Mouse (Mus musculus): ENCODE results near the gene Nhsl2. TPM values are rescaled to one million over a fixed set of nuclear protein-coding genes. Genes with fewer than 3 reads are reported as not detected.

Gene Nhsl2
- total RNA-seq, 2 experiments from 2014 or later = 28.7 to 43.0 TPM

DNA sequence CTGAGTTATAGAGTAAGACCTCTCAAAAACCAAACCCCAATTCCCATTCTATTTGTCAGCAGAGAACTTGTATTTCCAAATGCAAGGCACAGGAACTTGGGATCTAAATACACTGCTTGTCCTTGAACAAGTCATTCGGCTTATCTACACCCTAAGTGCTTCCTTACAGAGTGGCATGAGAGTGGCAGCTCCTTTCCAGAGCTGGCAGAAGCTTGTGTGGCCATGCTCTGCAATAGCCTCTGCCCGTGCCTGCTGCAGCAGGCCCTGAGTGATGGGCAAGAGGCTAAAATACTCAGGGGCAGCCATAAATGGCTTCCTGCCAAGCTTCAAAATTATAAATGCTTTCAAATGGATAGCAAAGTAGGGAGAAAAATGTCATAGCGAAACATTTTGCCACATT is 123.8 kb downstream of the Nhsl2 start:
- no peak for DNase-seq (ENCODE audit: low spot score in 2 of 2)
- intact Hi-C loops (cut with DNase I) = no loop called here

GRCm38 (mm10) chrX:101976931-101977330 is 127.7 kb downstream of the Nhsl2 start:
- DNase-seq (ENCODE audit: low spot score in 2 of 2) = no peak
- intact Hi-C loops (cut with DNase I) = no loop called here

GRCm38 (mm10) chrX:101978861-101979260 is 129.7 kb downstream of the Nhsl2 start:
- DNase-seq (ENCODE audit: low spot score in 2 of 2) = no peak
- intact Hi-C loops (cut with DNase I) = no loop called here

- DNase-seq (ENCODE audit: low spot score in 2 of 2) = no peak
- intact Hi-C loops (cut with DNase I) = no loop called here
Measured at GRCm38 (mm10) chrX:101979267-101979666, 130.1 kb downstream of the Nhsl2 start.

- intact Hi-C loops (cut with DNase I) = loop anchor here (5.0 kb wide), 2 partner anchors 52 to 87 kb away; no protein-coding TSS in a partner anchor
Measured at GRCm38 (mm10) chrX:101980586-101980985, 131.4 kb downstream of the Nhsl2 start.

GRCm38 (mm10) chrX:101981450-101981849 is 132.3 kb downstream of the Nhsl2 start:
- DNase-seq (ENCODE audit: low spot score in 2 of 2) = no peak
- intact Hi-C loops (cut with DNase I) = loop anchor here (5.0 kb wide), 2 partner anchors 51 to 86 kb away; no protein-coding TSS in a partner anchor

More at GRCm38 (mm10) chrX:101980586-101980985, 131.4 kb downstream of the Nhsl2 start:
- no peak for DNase-seq (ENCODE audit: low spot score in 2 of 2)

GRCm38 (mm10) chrX:101983638-101984037 is 134.5 kb downstream of the Nhsl2 start:
- no peak for DNase-seq (ENCODE audit: low spot score in 2 of 2)
- intact Hi-C loops (cut with DNase I) = loop anchor here (5.0 kb wide), 2 partner anchors 49 to 84 kb away; no protein-coding TSS in a partner anchor

- intact Hi-C loops (cut with DNase I) = no loop called here
- DNase-seq (ENCODE audit: low spot score in 2 of 2) = no peak
Measured at GRCm38 (mm10) chrX:101986657-101987367, 137.6 kb downstream of the Nhsl2 start.

DNA sequence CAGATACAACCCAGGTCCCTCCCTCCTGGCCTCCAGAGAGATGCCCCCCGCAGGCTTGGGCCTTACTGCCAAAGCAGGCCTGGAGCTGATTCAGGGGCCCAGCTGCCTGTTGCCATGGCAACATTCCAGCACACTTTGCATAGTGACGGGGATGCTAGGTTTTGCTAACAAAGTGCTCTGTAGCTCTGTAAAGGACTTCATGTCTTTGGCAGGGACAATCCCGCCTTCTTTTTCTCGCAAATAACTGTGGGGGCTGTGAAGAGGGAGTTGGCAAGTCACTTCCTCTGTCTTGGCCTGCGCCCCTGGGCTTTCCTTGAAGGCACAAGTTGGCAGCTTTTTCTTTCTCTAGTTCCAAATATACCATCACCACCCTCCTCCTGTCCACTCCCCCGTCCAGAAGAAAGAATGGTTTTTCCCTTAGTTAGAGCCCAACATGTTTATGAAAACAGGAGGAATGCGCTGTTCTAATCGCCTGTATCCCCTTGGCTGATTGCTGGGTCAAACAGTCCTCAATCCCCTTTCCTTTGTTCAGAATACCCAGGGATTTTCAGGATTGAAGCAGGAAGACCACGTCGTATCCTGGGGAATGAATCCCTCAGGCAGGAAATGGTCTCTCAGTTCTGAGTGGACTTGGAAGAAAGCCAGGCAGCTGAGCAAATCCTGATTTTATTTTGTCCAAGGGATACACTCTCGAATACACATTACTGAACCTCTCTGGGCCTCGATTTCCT is 144.8 kb downstream of the Nhsl2 start:
- intact Hi-C loops (cut with DNase I) = no loop called here
- peak; percentile 68 to 72 for DNase-seq (ENCODE audit: low spot score in 2 of 2)

- intact Hi-C loops (cut with DNase I) = no loop called here
- DNase-seq (ENCODE audit: low spot score in 2 of 2) = no peak
Measured at GRCm38 (mm10) chrX:101996726-101997125, 147.5 kb downstream of the Nhsl2 start.

- intact Hi-C loops (cut with DNase I) = loop anchor here (5.0 kb wide), 1 partner anchor 64 kb away; no protein-coding TSS in a partner anchor
- DNase-seq (ENCODE audit: low spot score in 2 of 2) = peak; percentile 64 to 71
Measured at GRCm38 (mm10) chrX:102003632-102004315, 154.6 kb downstream of the Nhsl2 start.

- peak in 1 of 2 experiments; percentile 27 for DNase-seq (ENCODE audit: low spot score in 2 of 2)
- intact Hi-C loops (cut with DNase I) = loop anchor here (5.0 kb wide), 1 partner anchor 63 kb away; no protein-coding TSS in a partner anchor
Measured at GRCm38 (mm10) chrX:102004370-102004769, 155.2 kb downstream of the Nhsl2 start.

DNA sequence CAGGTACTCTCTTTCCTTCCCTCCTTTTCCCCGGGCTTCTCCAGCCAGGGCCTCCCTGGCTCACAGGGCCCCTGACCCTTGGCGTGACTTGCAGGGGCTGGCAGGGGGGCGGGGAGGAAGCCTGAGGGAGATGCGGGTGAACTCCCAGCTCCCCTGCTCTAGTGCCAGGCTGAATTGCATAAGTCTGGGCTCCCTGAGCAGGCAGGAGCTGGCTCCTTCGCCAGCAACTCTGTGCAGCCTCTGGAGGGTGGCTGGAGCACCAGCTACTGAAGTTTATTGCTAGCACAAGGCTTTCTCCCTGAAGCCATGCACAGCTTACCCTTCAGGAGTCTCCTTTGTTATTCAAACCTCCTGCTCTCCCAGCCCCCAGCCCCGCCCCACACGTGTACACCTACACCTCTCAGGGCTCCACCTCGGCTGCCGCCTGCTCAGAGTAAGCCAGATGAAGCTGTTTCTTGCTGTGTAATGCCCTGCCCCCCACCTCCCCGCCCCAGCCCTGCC is 156.0 kb downstream of the Nhsl2 start:
- intact Hi-C loops (cut with DNase I) = no loop called here
- DNase-seq (ENCODE audit: low spot score in 2 of 2) = peak; percentile 24 to 41

GRCm38 (mm10) chrX:102007935-102008334 is 158.8 kb downstream of the Nhsl2 start:
- intact Hi-C loops (cut with DNase I) = no loop called here
- no peak for DNase-seq (ENCODE audit: low spot score in 2 of 2)

GRCm38 (mm10) chrX:102017213-102017923 is 168.2 kb downstream of the Nhsl2 start:
- intact Hi-C loops (cut with DNase I) = no loop called here
- no peak for DNase-seq (ENCODE audit: low spot score in 2 of 2)

DNA sequence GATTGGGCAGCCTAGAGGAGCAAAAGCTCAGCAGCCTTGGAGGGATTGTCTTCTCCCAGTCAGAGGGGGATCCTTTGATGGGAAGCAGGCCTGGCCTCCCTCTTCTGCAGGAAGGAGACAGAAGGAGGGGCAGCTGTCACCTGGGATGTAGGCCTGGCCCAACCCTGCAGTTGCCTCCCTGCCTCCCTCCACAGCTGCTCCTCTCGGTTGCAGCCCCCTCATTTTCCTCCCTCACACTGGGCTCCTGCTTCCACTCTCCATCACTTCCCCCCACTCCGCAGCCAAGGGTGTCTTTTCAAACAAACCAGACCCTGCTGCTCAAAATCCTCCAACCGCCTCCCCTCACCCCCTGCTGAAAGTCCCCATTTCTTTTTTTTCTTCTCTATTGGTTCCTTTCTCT is 169.7 kb downstream of the Nhsl2 start:
- DNase-seq (ENCODE audit: low spot score in 2 of 2) = peak in 1 of 2 experiments; percentile 22

DNA sequence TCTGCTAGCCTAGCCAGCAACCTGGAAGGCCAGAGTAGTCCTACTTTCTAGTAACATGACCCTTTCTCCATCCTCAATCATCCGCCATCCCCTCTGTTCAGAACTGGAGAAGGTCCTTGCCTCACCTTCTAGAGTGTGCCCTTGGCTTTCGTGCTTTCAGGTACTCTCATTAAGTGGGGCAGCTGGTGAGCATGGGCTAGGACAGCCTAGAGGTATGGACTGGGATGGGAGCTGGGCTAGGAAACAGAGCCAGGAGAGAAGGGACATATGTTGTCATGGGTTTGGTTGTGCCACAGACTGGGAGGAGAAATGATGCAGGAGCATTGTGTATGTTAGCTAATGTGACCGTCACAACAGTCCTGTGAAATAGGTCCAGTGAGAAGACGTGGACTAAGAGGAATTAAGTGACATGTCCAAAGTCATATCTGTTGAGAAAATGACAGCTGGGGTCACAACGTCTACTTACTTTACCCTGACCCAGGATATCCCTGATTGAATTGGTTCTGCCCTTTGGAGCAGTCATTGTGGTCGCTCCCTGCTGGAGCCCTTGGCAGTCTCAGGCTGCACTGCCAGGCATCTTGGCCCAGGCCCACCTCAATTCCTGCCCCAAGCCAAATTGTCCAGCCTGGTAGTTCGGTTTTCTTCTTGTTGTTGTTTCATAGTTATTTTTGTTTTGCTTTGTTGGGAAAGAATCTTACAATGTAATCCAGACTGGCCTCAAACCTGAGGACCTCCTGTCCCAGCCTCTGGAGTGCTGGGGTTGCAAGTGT is 170.5 kb downstream of the Nhsl2 start:
- no peak for DNase-seq (ENCODE audit: low spot score in 2 of 2)
- intact Hi-C loops (cut with DNase I) = no loop called here

More for the DNA sequence above, 169.7 kb downstream of the Nhsl2 start:
- intact Hi-C loops (cut with DNase I) = no loop called here

- no peak for DNase-seq (ENCODE audit: low spot score in 2 of 2)
- intact Hi-C loops (cut with DNase I) = no loop called here
Measured at GRCm38 (mm10) chrX:102024976-102025375, 175.8 kb downstream of the Nhsl2 start.

Data from left cerebral cortex, postnatal 36 days (tissue).